Mouse (Mus musculus): ENCODE results near the gene Susd6. TPM values are rescaled to one million over a fixed set of nuclear protein-coding genes. Genes with fewer than 3 reads are reported as not detected.

Gene Susd6
- polyA plus RNA-seq, 1 experiment from 2014 or later, result 19.7 TPM

DNA sequence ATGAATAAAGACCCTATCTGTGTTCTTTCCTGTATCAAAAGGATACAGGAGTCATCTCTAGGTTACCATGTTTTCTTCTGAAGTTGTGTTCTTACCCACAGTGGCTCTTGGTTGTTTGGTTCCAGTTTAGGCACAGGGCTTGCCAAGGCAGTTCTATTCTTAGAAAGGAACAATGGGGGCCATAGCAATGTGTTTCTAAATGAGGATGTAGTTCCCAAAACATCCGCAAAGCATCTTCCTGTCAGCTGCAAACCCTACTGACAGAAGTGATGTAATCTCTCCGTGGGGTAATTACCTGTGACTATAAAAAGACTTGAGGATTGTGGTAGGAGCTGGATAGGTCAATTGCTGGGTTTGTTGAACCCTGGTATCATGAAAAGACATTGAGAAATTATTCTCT, 43.2 kb downstream of the Susd6 start:
- ATAC-seq (ENCODE audit: insufficient number of reproducible peaks, low FRiP score, low TSS enrichment, low read depth), result no peak
- H3K4me3 ChIP-seq, result no peak overlapping the region

DNA sequence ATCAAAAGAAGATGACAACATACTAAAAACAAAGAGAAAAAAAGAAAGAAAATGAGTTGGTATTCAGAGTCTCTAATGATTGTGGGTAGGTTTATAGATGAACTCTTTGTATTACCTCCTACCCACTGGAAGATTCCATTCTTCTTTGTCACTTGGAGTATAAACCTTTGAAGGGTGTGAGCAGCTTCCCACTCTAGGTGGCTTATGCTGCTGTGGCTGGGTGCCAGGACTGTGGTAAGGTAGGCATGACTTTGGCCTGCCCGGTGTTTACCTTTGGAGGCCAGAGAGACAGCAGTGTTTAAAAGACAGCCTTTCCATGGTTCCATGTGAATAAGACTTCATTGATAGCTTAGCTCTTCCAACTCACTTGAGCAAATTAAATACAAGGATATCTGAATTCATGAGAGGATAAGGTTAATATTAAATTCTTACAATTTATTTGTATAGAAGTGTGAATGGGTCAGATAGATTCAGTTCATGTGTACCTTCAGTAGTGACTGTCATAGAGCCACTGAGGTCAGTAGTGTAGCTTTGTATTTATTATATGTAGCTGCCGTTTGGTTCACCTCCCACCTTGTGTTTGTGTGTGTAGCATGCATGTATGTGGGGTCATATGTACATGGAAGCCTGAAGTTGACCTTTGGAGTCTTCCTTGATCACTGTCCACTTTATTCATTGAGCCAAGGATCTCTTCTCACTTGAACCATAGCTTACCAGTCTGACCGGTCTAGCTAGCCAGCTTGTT, 44.0 kb downstream of the Susd6 start:
- Histone ChIP-seq H3K36me3 (0 out of 2 replicates have a peak, but pooled peaks cover 6% of the 10 kb centered on the region), H3K9ac (no peak overlapping the region), H3K4me3 (no peak overlapping the region), H3K4me2 (no peak overlapping the region), H3K27me3 (no peaks in the 10 kb centered on the region), H3K27ac (no peak overlapping the region), H3K4me1 (peaks cover 15% of the 10 kb centered on the region; the same call in 1 of the 2 replicates), H3K9me3 (no peaks in the 10 kb centered on the region)
- 86% methylated on average over 3 of the region's 3 CpGs for WGBS
- no peak for ATAC-seq (ENCODE audit: insufficient number of reproducible peaks, low FRiP score, low TSS enrichment, low read depth)

More for the DNA sequence above, 43.2 kb downstream of the Susd6 start:
- no peaks in the 10 kb centered on the region for H3K9me3 ChIP-seq
- 0 out of 2 replicates have a peak, but pooled peaks cover 11% of the 10 kb centered on the region for H3K36me3 ChIP-seq
- H3K4me2 ChIP-seq, result no peak overlapping the region
- no peak overlapping the region for H3K9ac ChIP-seq
- no peaks in the 10 kb centered on the region for H3K27me3 ChIP-seq
- 52% methylated on average over 2 of the region's 2 CpGs for WGBS
- no peak overlapping the region for H3K27ac ChIP-seq
- H3K4me1 ChIP-seq, result peaks cover 11% of the 10 kb centered on the region; the same call in 1 of the 2 replicates

- WGBS, result 82% methylated on average over 7 of the region's 8 CpGs
- peaks cover 15% of the 10 kb centered on the region; the same call in 1 of the 2 replicates for H3K4me1 ChIP-seq
- ATAC-seq (ENCODE audit: insufficient number of reproducible peaks, low FRiP score, low TSS enrichment, low read depth), result no peak
These were observed 44.7 kb downstream of the Susd6 start for GRCm38 (mm10) chr12:80834901-80835570.

GRCm38 (mm10) chr12:80837614-80838013, 47.3 kb downstream of the Susd6 start:
- ATAC-seq (ENCODE audit: insufficient number of reproducible peaks, low FRiP score, low TSS enrichment, low read depth), result peak; percentile 61; the same call in 1 of the 2 replicates
- H3K4me3 ChIP-seq, result no peak overlapping the region
- H3K27me3 ChIP-seq, result no peaks in the 10 kb centered on the region
- WGBS, result 42% methylated on average over 3 of the region's 3 CpGs
- H3K9ac ChIP-seq, result no peak overlapping the region
- no peaks in the 10 kb centered on the region for H3K9me3 ChIP-seq
- H3K4me2 ChIP-seq, result no peak overlapping the region
- 0 out of 2 replicates have a peak overlapping the region, but pooled peaks have one; percentile 29 for H3K27ac ChIP-seq
- H3K36me3 ChIP-seq, result no peaks in the 10 kb centered on the region
- H3K4me1 ChIP-seq, result peaks cover 9% of the 10 kb centered on the region; the same call in 1 of the 2 replicates

More at GRCm38 (mm10) chr12:80834901-80835570, 44.7 kb downstream of the Susd6 start:
- Histone ChIP-seq H3K9ac (no peak overlapping the region), H3K27me3 (no peaks in the 10 kb centered on the region), H3K27ac (no peak overlapping the region), H3K4me3 (no peak overlapping the region), H3K4me2 (no peak overlapping the region), H3K9me3 (no peaks in the 10 kb centered on the region), H3K36me3 (0 out of 2 replicates have a peak, but pooled peaks cover 3% of the 10 kb centered on the region)

GRCm38 (mm10) chr12:80838271-80838670, 48.0 kb downstream of the Susd6 start:
- Histone ChIP-seq H3K9me3 (no peaks in the 10 kb centered on the region), H3K27ac (peak overlapping the region; percentile 5), H3K4me3 (no peak overlapping the region), H3K36me3 (no peaks in the 10 kb centered on the region), H3K4me1 (peaks cover 10% of the 10 kb centered on the region), H3K4me2 (no peak overlapping the region), H3K27me3 (no peaks in the 10 kb centered on the region), H3K9ac (no peak overlapping the region)
- ATAC-seq (ENCODE audit: insufficient number of reproducible peaks, low FRiP score, low TSS enrichment, low read depth), result no peak

DNA sequence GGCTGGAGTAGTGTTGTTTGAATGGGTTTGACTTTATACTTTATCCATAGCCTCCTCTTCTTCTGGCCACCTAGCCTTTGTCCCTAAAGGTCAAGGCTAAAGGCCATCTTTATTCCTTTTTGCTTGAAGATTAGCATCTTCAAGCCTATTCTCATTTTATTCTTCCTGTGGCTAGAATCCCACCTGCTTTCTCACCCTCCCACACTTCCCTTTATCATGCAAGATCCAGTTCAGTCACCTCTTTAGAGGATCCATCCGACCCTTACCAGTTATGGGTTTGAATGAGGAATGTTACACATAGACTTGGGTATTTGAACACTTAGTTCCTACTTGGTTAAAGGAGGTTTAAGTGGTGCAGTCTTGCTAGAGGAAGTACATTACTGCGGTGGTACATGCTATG, 48.5 kb downstream of the Susd6 start:
- H3K27ac ChIP-seq, result peak overlapping the region; percentile 5; the same call in 1 of the 2 replicates
- H3K4me1 ChIP-seq, result peaks cover 15% of the 10 kb centered on the region
- H3K27me3 ChIP-seq, result no peaks in the 10 kb centered on the region
- ATAC-seq (ENCODE audit: insufficient number of reproducible peaks, low FRiP score, low TSS enrichment, low read depth), result no peak
- H3K36me3 ChIP-seq, result no peaks in the 10 kb centered on the region
- no peak overlapping the region for H3K9ac ChIP-seq
- WGBS, result 80% methylated on average over 2 of the region's 2 CpGs
- no peaks in the 10 kb centered on the region for H3K9me3 ChIP-seq
- H3K4me2 ChIP-seq, result no peak overlapping the region
- no peak overlapping the region for H3K4me3 ChIP-seq

DNA sequence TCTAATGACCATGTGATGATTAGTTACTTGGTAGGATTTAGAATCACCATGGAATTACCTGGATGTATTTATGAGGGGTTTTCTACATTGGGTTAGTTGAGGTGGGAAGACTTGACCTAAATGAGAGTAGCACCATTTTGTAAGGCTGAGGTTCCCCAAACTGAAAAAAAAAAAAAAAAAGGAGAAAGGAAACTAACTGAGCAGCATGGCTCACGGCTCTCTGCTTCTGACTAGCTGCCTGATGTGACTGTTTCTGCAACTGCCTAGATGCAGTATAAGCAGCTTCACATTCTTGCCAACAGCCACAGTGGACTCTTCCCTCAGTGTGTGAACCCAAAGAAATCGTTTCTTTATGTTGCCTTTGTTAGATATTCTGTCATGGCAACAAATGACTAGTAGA, 49.3 kb downstream of the Susd6 start:
- Histone ChIP-seq H3K4me1 (peaks cover 21% of the 10 kb centered on the region), H3K27me3 (no peaks in the 10 kb centered on the region), H3K9ac (no peak overlapping the region), H3K36me3 (no peaks in the 10 kb centered on the region), H3K9me3 (no peaks in the 10 kb centered on the region), H3K4me3 (no peak overlapping the region), H3K27ac (no peak overlapping the region), H3K4me2 (no peak overlapping the region)
- 70% methylated on average over 2 of the region's 2 CpGs for WGBS
- no peak for ATAC-seq (ENCODE audit: insufficient number of reproducible peaks, low FRiP score, low TSS enrichment, low read depth)

DNA sequence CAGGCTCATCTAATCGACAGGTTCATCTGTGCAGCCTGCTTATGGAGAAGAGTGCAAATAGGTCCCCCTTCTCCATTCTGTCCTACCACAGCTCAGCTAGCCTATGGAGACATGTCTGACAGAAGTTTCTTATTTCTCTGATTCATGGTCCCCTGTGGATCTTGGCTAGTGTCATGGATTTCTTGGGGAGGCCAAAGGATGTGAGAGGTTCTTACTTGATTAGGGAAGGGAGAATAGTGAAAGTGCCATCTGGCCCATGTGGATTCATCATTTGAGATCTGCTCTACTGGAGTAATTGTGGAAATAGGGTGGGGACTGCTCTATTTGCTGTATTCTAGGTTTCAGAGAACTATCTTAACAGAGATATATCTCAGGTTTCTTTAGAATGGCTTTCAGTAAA, 51.3 kb downstream of the Susd6 start:
- Histone ChIP-seq H3K9me3 (no peaks in the 10 kb centered on the region), H3K4me1 (peaks cover 26% of the 10 kb centered on the region), H3K27ac (no peak overlapping the region), H3K4me2 (no peak overlapping the region), H3K9ac (no peak overlapping the region), H3K36me3 (no peaks in the 10 kb centered on the region), H3K4me3 (no peak overlapping the region), H3K27me3 (no peaks in the 10 kb centered on the region)
- WGBS, result 89% methylated on average over 1 of the region's 1 CpGs
- ATAC-seq (ENCODE audit: insufficient number of reproducible peaks, low FRiP score, low TSS enrichment, low read depth), result no peak

- H3K9ac ChIP-seq, result no peak overlapping the region
- WGBS, result 94% methylated on average over 1 of the region's 1 CpGs
- no peak overlapping the region for H3K4me3 ChIP-seq
- H3K4me2 ChIP-seq, result no peak overlapping the region
- no peaks in the 10 kb centered on the region for H3K9me3 ChIP-seq
- no peak for ATAC-seq (ENCODE audit: insufficient number of reproducible peaks, low FRiP score, low TSS enrichment, low read depth)
- H3K27me3 ChIP-seq, result no peaks in the 10 kb centered on the region
- no peak overlapping the region for H3K27ac ChIP-seq
- no peaks in the 10 kb centered on the region for H3K36me3 ChIP-seq
- peaks cover 30% of the 10 kb centered on the region for H3K4me1 ChIP-seq
These were observed 52.3 kb downstream of the Susd6 start for GRCm38 (mm10) chr12:80842609-80843008.

DNA sequence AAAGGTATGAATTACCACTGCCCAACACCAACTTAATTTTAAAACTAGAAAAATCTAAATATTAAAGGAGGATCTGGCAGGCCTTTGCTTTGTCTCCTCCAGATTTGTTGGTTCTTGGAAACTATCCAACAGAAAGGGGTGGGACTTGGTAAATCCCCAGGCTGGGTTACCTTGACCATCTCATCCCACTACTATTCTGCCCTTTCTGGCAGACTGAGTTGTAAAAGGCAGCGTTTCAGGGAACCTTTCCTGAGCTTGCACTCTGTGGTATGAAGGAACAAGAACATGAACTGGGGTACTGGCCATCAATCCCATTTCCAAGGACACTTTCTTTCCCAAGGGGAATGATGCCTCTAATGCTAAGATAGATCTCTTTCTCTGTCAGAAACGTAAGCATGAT, 52.9 kb downstream of the Susd6 start:
- Histone ChIP-seq H3K36me3 (no peaks in the 10 kb centered on the region), H3K27me3 (no peaks in the 10 kb centered on the region), H3K9me3 (no peaks in the 10 kb centered on the region), H3K4me3 (no peak overlapping the region), H3K4me2 (no peak overlapping the region), H3K27ac (no peak overlapping the region), H3K9ac (no peak overlapping the region), H3K4me1 (peaks cover 28% of the 10 kb centered on the region)
- 70% methylated on average over 2 of the region's 2 CpGs for WGBS
- ATAC-seq (ENCODE audit: insufficient number of reproducible peaks, low FRiP score, low TSS enrichment, low read depth), result no peak

GRCm38 (mm10) chr12:80843651-80844444, 53.5 kb downstream of the Susd6 start:
- Histone ChIP-seq H3K4me2 (no peak overlapping the region), H3K27me3 (no peaks in the 10 kb centered on the region), H3K9me3 (no peaks in the 10 kb centered on the region), H3K4me3 (no peak overlapping the region), H3K4me1 (peaks cover 22% of the 10 kb centered on the region), H3K9ac (no peak overlapping the region), H3K36me3 (no peaks in the 10 kb centered on the region), H3K27ac (peak overlapping the region; percentile 72)
- ATAC-seq (ENCODE audit: insufficient number of reproducible peaks, low FRiP score, low TSS enrichment, low read depth), result no peak
- 65% methylated on average over 4 of the region's 4 CpGs for WGBS
